Mouse (Mus musculus) left cerebral cortex, adult 18-20 months (tissue): ENCODE data around the gene Ambra1. TPM values are rescaled to one million over a fixed set of nuclear protein-coding genes. Genes with fewer than 3 reads are reported as not detected.

Experiments used
- DNase-seq, 2 experiments: peaks; one replicate each; pipeline ENCODE4 v3.0.0; 2021 to 2022; ENCODE audit warnings: low spot score in 2 of 2, mixed read lengths in 1 of 2
- microRNA-seq, 2 experiments: library from miRNA; unstranded; fragments of <30 nt; microRNA quantifications; one replicate each; pipeline ENCODE4 v1.2.0; 2021
- total RNA-seq, 2 experiments: library from RNA; stranded (reverse); gene quantifications; 2 replicates each; pipeline ENCODE4 v1.2.3; 2021

Ambra1 gene
- total RNA-seq, 2 experiments from 2014 or later = 52.5 to 53.6 TPM

- peak in 1 of 2 experiments; percentile 58 for DNase-seq
These were observed 228.9 kb downstream of the Ambra1 start for GRCm38 (mm10) chr2:91958701-91959457.

DNA sequence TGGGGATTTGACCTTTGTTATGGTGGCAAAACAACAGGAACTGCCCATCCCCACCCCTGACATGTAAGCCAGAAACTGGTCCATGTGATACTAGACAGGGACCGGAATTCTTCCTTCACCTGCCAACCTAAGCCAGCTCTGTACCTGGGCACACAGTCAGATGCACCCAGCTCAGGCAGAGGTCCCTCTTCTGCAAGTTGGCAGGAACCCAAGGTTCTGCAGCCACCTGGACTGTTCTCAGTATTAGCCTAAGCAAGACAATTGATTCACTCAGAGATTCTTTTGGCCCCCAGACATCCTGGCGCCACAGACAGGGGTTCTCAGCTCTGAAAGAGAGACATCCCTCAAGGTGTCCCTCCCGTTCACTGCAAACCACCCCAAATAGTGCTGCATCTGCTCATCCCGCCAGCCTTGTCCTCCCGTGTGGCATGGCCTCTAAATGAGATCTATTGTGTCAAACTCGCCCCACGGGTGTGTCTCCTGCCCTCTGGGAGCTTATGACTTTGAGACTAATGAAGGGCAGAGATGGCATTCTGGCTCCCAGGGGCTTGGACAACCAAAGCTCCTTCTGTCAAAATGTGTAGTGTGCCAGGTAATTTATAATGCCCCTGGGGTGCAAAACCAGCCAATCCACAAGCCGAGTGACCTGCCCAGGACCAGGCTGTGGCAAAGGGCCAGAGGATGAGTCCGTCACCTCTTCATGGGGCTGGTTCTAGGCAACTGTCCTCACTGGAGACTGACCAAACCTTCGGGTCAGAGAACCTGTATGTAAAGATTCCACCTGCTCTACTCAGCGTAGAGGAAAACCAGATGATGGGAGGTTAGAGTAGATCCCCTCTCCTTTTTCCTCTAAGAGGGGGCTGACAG, 229.8 kb downstream of the Ambra1 start:
- no peak for DNase-seq

DNA sequence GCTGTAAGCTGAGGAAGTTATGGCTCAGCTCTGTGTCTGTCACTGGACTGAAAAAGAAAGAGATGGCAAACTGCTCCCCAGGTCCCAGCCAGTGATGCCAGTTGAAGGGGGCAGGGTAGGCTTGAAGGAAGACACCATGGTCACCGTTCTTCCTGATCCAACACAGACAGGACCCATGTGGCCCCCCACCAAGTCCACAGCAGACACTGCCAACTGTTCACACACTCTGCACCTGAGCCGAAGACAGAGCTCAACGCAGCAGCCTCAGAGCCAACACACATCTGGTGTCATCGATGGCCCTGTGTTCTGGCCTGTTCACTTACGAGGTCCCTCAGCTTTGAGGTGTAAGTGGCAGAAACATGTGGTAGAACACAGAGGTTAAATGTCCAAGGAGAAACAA, 230.5 kb downstream of the Ambra1 start:
- no peak for DNase-seq

DNA sequence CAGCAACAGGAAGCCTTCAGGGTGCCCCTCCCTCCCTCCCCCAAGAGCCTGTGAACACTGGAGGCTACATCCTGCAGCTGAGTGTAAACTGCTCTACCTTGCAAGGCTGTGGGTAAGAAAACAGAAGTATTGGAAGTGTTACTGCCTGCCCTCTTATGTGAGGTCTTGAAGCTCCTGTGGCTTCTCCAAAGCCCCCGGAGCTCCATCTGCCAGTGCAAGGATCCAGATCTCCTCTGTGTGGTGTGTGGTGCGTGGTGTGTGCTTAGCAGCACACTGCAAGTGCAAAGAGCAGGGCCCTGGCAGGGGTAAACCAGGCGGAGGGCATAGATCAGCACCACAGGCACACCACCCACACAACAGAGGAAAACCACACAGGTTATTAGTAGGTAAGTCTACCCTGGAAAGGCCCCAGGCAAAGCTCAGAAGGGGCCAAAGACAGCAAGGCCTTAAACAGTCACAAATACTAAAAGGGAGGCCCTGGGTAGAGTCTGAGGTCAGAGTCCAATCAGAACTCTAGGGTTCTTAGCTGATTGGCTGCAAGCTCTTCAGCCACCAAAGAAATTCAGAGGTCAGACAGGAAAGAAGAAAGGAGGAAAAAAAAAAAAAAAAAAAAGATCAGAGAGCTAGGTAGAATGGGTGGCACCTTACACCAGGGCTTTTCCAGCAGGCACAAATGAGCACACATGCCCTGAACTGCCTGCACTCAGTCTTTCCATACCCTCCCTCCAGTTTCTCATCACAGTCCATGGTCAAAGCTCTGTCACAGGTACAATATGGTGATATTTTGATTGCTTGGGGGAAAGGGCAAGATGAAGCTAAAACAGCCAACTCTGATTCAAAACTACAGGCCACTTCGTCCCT, 232.2 kb downstream of the Ambra1 start:
- DNase-seq = no peak

DNA sequence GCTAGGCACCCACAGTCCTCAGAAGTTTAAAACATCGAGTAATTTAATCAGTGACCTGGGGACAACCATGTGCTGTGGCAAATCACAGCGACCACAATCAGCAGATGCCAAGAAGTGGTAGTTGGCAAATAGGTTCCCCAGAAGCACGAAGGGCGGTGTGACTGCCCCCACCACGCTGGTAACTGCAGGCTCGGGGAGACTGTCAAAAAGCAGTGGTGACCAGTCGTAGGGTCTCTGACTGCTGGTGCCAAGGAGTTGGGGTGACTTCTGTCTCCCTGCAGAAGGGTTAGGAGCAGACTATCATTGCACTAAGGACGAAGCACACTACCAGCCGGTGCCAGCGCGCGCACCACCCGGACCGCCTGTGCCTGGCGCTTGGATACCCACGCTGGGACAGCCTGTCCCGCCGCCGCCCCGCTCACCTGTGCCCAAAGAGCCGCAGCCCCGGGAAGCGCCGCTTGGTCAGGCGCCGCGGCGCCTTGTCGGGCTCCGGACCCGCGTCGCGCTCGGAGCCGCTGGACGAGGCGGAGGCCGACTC, 233.0 kb downstream of the Ambra1 start:
- DNase-seq = no peak

GRCm38 (mm10) chr2:91963443-91963932, 233.6 kb downstream of the Ambra1 start:
- DNase-seq = peak; percentile 94 to 96

DNA sequence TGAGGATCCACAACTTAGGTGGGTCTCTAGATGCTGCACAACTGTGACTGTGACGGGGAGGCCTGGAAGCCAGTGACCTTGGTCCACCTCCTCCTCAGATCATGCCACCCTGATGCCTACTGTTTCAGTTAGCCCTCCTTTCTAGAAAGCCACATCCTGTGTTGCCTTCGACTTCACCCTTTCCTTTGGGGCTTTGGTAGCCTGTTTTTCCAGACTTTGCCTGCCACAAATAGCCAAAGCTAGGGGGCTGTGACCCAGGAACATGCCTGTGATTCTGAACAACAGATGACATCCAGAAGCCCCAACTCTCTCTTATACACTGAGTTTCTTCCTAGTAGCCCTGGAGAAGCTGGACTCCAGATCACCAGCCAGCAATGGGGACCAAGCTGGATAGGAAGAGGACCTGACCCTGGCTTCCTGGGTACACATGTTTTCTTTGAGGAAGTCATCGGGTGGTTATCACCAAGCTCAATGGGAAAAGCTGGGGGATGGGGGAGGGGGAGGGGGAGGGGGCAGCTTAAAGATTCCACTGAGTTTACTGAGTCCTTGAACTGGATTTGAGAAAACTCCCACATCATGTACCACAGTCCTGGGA, 234.8 kb downstream of the Ambra1 start:
- DNase-seq = no peak

- no peak for DNase-seq
These were observed 235.5 kb downstream of the Ambra1 start for GRCm38 (mm10) chr2:91965417-91965816.

DNA sequence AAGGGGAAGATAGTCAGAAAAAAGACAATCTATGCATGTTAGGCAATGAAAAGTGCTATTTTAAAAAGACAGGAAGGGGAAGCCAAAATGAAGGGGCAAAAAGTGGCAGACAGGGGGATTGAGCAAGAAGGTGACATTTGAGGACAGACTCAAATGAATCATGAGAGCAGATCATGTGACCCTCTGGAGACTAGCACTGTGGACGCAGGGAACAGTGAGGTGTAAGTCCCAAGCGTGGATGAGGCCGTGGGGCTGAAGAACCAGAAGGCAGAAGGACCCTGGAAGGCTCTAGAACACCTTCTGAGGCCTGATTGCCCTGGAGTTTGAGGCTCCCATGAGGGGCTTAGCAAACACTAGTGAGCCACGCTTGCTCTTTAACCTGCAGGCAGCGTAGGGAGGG, 236.4 kb downstream of the Ambra1 start:
- DNase-seq = no peak

- DNase-seq = no peak
These were observed 238.0 kb downstream of the Ambra1 start for GRCm38 (mm10) chr2:91967962-91968361.

Small RNA genes within 50 kb of the gene (microRNA-seq; reads per million reads assigned to microRNA genes)
- gene Mir6999 = 0.50 to 0.85 reads per million in 2 experiments

Other genes starting within 250 kb of the Ambra1 start
- gene Ckap5, start 203.4 kb upstream of the Ambra1 start, total RNA-seq = 100 to 1,000 TPM; 124 to 127 TPM
- under 1 TPM in 1 of 2 experiments, not detected in 1; 0.14 TPM for gene F2, start 93.7 kb upstream of the Ambra1 start, total RNA-seq
- 10 to 100 TPM; 10.2 to 11.4 TPM for gene Zfp408, start 80.3 kb upstream of the Ambra1 start, total RNA-seq
- 10 to 100 TPM; 67.0 to 67.9 TPM for gene Arhgap1, start 80.3 kb upstream of the Ambra1 start, total RNA-seq
- 10 to 100 TPM; 91.9 to 92.9 TPM for gene Atg13, start 19.6 kb upstream of the Ambra1 start, total RNA-seq
- 1 to 10 TPM; 6.6 to 7.8 TPM for gene Harbi1, start 19.3 kb upstream of the Ambra1 start, total RNA-seq
- gene Chrm4, start 197.1 kb downstream of the Ambra1 start, total RNA-seq = 10 to 100 TPM; 56.6 to 61.4 TPM
- gene Mdk, start 202.2 kb downstream of the Ambra1 start, total RNA-seq = 10 to 100 TPM; 19.0 to 23.8 TPM
- not detected for gene Gm9821, start 215.6 kb downstream of the Ambra1 start, total RNA-seq
- 100 to 1,000 TPM; 491 to 526 TPM for gene Dgkz, start 245.7 kb downstream of the Ambra1 start, total RNA-seq